Mouse (Mus musculus): ENCODE measurements around the gene Rhod.
A peak's percentile ranks its signal among the peaks of the same experiment; 100 is the strongest.
"Not testable (repeated sequence)": the region's sequence is repeated elsewhere in the genome, so short reads cannot be mapped to it uniquely, and the experiment has no call there.

Rhod gene

GRCm38 (mm10) chr19:4439161-4439801 is at the start of gene Rhod:
Gene Rhod, minus strand, starts transcription at chr19:4439432.
- peak; percentile 33 for DNase-seq

GRCm38 (mm10) chr19:4487877-4488276 is 48.6 kb upstream of the Rhod start:
- DNase-seq: no peak

DNA sequence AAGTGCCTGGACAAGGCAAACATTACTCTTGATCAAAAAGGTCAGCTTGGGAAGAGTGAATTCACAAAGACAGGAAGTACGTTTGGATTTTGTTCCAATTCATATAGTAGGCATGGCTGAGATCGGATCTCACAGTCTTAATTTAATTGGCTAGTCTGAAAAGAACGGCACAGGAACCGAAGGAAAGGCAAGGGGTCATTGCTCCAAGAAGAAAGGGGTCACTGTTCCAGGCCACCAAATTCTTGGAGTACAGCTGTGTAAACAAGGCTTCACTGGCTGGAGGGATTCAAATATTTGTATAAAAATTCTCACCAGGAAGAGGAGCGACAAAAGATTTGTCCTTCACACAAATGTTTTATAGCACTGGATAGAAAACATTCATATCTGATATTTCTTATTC is 45.8 kb upstream of the Rhod start:
- no peak for DNase-seq

DNA sequence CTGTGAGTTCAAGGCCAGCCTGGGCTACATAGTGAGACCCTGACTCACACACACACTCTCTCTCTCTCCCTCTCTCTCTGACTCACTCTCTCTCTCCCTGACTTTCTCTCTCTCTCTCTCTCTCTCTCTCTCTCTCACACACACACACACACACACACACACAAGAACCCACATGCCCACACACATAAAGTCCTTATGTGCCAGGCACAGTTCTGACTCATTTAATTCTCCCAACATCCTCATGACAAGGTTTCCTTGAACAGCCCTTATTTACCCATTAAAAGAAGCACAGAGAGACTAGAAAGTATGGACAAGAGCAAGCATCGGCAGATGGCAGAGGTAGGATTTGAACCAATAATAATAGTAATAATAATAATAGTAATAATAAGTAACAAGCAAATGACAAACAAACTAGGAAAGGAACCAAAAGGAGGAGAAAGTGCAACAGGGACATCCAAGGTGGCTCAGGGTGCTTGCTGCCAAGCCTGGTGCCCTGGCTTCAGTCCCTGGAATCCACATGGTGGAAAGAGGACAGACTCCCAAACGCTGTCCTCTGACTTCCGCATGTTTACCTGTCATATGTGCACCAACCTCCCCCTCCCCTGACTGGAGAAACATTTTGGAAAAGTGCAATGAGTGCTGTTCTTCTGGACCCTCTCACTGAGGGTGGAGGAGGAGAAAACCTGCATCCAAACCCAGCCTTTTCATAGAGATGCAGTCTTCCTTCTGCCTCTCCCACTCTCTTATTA is 43.1 kb upstream of the Rhod start:
- no peak for DNase-seq

DNA sequence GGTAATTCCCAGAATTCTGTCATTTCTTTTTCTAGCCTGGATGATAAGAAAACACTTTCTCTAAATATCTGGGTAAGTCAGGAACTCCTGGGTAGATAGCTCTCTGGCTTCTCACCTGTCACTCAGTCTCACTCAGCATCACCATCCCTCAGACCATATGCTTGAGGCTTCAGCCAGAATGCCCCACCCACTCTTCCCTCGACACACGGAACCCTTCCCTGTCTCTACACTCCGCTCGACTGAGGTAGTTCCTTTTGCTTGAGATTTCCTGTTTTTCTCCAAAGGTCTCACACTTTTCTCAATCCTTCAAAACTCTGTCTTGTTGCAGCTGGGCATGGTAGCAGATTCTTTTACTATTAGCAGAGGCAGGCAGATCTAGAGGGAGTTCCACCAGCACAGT is 42.1 kb upstream of the Rhod start:
- DNase-seq: no peak

DNA sequence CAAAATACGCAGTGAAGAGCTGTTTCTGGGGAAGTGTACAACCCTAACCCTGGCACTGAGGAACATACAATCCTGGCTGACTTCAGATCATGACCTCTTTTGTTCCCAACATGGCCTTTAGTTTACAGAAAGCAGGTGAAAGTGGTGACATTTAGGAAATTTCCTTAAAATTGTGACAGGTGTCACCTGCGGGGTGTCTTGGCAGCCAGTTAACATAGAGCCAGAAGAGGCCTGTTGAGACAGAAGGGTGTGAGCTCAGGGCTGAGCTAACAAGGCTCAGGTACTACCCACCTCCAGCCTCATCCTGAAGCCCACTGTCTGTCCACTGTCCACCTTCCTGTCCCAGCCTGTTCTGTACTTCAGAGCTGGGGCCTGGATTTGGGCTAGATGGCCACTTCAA is 40.8 kb upstream of the Rhod start:
- no peak for DNase-seq

DNA sequence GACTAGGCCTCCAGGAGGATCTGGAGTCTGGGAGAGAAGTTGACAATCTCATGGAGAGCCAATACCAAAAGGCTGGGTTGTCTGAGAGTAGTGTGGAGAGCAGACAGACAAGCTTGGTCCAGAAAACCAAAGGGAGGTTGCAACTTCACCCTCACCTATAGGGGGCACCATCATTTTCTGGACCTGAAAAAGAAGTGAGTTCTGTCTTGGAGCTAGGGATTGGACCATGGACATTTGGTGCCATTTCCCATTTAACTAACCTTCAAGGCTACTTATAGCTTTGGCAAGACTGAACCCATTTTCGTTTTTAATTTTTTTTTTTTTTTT is 38.9 kb upstream of the Rhod start:
- no peak for DNase-seq

DNA sequence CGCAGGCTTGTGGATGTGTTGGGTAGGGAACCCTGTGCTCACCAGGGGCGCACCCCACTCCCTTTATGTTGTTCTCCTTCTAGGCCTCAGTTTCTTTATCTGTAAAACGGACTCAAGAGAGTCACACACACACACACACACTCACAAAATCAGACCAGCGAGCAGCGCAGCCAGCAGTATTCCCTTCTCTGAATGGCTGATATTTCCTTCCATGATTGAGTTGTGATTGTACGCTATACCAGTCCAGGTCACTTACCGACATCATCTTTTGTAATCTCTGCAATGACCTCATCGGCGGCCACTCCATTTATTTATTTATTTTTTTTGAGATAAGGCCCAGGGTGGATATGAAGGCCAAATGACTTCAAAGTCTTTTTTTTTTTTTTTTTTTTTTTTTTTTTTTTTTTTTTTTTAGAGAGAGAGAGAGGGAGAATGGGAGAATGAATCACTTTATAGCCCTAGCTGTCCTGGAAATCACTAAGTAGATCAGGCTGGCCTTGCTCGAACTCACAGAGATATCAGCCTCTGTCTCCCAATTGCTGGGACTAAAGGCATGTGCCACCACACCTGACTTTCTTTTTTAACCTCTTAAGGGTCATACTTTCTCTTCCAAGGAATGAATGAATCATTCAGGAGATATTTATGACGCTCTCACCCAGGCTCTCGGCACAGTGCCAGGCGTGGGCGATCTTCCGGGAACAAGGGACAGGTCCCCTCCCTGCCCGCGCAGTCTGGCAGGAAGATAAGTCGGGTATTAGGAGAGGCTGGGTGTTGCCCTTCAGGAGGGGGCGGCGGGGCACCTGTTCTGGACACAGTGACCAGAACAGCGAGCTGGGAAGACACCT is 38.3 kb upstream of the Rhod start, which contains the start of gene Syt12:
TSS of gene Syt12 (minus strand) at position 103 of the 845 bp plus-strand sequence.
- DNase-seq: no peak

- DNase-seq: no peak
Observed at GRCm38 (mm10) chr19:4476601-4477257, 37.5 kb upstream of the Rhod start.

GRCm38 (mm10) chr19:4475224-4475925 is 36.1 kb upstream of the Rhod start:
- DNase-seq: peak; percentile 43

DNA sequence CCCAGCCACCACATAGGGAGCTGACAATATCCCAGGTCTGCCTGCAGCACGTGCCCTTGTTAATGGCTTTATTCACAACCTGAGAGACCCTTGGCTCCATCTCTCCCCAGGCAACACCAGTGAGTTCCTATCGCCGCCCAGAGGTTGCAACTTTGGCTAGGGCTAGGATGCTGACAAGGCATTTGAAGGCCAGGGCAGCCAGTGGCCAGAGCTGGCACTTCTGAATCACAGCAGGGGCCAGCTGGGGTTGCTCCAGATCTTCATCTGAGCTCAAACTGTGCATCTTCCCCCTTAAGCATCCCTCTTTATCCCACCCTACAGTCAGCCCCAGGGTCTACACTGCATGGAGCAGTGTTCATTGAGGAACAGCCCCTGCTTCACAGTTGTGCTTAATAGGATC is 35.5 kb upstream of the Rhod start:
- DNase-seq: no peak

- no peak for DNase-seq
Observed at GRCm38 (mm10) chr19:4473549-4473948, 34.3 kb upstream of the Rhod start.

GRCm38 (mm10) chr19:4468363-4468762 is 29.1 kb upstream of the Rhod start:
- DNase-seq: peak; percentile 32

DNA sequence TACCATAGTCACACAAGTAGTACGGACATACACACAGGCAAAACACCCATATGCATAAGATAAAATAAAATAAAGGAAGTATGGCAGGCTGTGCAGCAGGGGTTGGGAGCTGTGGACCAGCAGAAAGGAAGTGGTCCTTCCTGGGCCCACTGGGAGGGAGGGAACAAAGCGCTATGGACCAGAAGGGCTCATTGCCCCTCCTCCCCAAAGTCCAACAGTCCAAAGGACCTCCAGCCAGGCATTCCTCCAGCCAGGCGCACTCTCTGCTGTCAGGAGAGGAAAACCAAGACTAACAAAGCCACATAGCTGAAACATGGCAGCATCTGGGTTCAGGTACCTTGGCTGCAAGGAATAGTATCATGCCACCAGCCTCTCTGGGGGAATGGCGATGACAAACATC is 25.4 kb upstream of the Rhod start:
- DNase-seq: no peak

DNA sequence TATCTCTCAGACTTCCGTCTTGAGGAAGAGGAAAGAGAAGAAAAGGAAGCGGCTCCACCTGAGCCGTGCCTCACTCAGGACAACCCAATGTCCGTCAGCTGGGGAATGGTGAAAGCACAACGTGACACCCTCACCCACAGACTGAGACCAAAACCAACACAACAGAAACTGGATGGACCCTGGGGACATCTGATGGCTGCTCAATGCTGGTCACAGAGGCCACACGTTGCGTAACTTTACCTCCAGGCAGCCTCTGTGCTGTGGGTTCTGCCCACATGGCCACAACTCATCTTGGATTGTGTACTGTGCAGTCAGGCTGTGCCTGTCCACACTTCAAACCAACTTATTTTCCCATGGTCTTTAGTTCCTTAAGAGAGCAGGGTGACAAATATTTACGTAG is 22.7 kb upstream of the Rhod start:
- no peak for DNase-seq

DNA sequence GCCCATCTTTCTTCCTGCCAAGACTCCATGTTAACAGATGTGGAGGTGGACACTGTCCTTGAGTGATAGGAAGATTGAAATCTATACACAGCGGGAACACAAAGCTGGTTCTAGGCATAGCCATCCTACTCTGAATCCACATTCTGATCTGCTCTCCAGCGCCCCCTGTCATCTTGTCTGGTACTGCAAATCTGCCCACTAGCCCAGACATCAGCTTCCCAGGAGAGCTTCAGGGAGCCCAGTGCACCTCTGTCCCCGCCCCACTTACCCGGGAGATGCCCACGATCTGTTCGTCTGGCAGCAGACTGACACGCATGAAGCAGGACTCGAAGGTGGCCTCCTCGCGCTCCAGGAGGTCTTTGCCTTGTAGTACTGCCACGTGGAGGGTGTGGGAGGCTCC is 17.0 kb upstream of the Rhod start:
- DNase-seq: peak; percentile 59

GRCm38 (mm10) chr19:4455071-4455800 is 16.0 kb upstream of the Rhod start:
- no peak for DNase-seq

- DNase-seq: not testable (repeated sequence)
Observed at GRCm38 (mm10) chr19:4454040-4454439, 14.8 kb upstream of the Rhod start.

DNA sequence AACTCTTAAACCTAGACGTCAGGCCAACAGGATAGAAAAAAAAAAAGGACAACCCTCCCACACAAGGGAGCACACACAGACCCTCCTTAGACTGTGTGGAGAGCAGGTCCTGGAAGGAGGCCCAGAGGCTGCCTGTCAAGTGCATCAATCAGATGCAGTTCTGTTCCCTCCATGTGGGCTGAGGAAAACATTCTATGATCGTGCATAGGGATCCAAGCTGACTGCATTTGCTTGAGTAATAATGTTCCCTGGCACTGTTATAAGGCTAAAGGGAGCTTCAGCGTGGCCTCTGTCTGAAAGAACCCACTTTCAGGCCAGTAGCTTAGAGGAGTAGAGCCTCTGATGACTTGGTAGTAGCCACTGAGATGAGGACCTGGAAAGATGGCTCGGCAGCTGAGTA is 13.3 kb upstream of the Rhod start:
- no peak for DNase-seq

- no peak for DNase-seq
Observed at GRCm38 (mm10) chr19:4451965-4452364, 12.7 kb upstream of the Rhod start.

- DNase-seq: no peak
Observed at GRCm38 (mm10) chr19:4451098-4451497, 11.9 kb upstream of the Rhod start.

- no peak for DNase-seq
Observed at GRCm38 (mm10) chr19:4450666-4451065, 11.4 kb upstream of the Rhod start.

All from thymus, postnatal 25 days (tissue).